Mouse (Mus musculus): ENCODE measurements around the gene Gm49322. TPM values are rescaled to one million over a fixed set of nuclear protein-coding genes. Genes with fewer than 3 reads are reported as not detected.

The Gm49322 gene
- polyA plus RNA-seq, 1 experiment from 2014 or later = 3.0 TPM

DNA sequence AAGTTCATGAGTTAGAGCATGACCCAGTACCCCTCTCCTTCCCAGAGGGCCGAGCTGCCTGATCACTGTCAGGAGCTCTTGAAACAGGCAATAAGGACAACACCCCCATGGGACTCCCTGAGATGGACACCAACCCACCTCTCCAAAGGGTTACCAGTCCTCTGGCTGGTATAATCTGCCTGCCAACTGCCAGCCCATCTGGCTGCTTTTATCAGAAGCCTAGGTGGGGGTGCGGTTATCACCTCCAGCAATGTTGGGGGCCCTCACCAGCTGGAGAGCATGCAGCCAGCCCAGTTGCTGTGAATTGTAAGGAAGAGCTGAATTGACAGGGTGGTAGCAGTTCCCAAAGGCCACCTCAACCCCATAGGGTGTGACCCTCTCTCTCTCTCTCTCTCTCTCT is 33.3 kb upstream of the Gm49322 start:
- H3K36me3 ChIP-seq = peaks cover 31% of the 10 kb centered on the region
- H3K4me3 ChIP-seq = peak overlapping the region; percentile 91
- no peaks in the 10 kb centered on the region for H3K9me3 ChIP-seq (replicated peaks)
- peak overlapping the region; percentile 99 for H3K27ac ChIP-seq
- ATAC-seq = peak; percentile 71
- 24% methylated on average over 2 of the region's 2 CpGs for WGBS (ENCODE audit: insufficient replicate concordance)
- peaks cover 85% of the 10 kb centered on the region for H3K4me1 ChIP-seq
- peak overlapping the region; percentile 96 for H3K9ac ChIP-seq
- H3K27me3 ChIP-seq (replicated peaks) = no peaks in the 10 kb centered on the region
- peak overlapping the region; percentile 100 for H3K4me2 ChIP-seq

DNA sequence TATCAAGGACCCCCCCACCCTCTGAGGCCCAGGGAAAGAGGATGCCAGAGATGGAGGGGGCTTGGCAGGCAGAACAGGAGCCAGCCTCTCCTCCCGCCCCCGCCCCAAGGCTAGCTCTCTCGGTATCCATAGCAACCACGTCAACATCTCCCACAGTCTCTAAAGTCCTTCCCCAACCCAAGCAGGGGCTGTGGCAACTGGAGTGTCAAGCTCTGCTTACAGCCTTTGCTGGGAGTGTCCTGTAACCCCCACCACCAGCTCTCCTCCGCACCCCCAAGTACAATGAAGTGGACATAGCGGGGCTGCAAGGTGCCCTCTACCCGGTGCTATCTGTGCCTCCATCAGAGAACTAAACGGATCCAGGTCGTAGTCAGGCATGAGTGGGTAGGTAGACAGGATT is 31.9 kb upstream of the Gm49322 start:
- H3K9me3 ChIP-seq (replicated peaks) = no peaks in the 10 kb centered on the region
- peaks cover 16% of the 10 kb centered on the region for H3K36me3 ChIP-seq
- peak overlapping the region; percentile 96 for H3K9ac ChIP-seq
- H3K27ac ChIP-seq = peak overlapping the region; percentile 99
- no peaks in the 10 kb centered on the region for H3K27me3 ChIP-seq (replicated peaks)
- H3K4me3 ChIP-seq = peak overlapping the region; percentile 91
- peak overlapping the region; percentile 100 for H3K4me2 ChIP-seq
- H3K4me1 ChIP-seq = peaks cover 87% of the 10 kb centered on the region
- 57% methylated on average over 9 of the region's 9 CpGs for WGBS (ENCODE audit: insufficient replicate concordance)
- no peak for ATAC-seq

DNA sequence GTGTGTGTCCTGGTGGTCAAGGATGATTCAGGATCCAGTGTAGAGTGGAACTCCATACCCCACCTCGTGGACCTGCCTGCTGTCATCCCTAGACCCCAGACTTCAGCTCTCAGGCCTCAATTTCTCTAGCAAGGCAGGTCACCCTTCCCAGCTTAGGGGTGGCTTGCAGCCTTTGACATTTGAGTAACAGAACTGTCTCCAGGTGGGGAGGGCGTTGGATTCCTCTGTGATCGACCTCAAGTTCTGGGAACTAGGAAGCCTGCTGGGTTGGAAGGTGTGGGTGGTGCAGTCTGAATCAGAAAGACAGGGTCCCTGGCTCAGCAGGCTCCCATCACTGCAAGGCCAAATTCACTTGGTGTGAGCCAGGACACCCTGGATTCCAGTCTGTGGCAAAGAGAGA is 30.9 kb upstream of the Gm49322 start:
- H3K27me3 ChIP-seq (replicated peaks) = no peaks in the 10 kb centered on the region
- no peak for ATAC-seq
- 62% methylated on average over 3 of the region's 3 CpGs for WGBS (ENCODE audit: insufficient replicate concordance)
- H3K4me2 ChIP-seq = peak overlapping the region; percentile 100
- H3K27ac ChIP-seq = peak overlapping the region; percentile 99
- H3K9me3 ChIP-seq (replicated peaks) = no peaks in the 10 kb centered on the region
- peaks cover 88% of the 10 kb centered on the region for H3K4me1 ChIP-seq
- peak overlapping the region; percentile 96 for H3K9ac ChIP-seq
- H3K36me3 ChIP-seq = peaks cover 12% of the 10 kb centered on the region
- peak overlapping the region; percentile 91 for H3K4me3 ChIP-seq

DNA sequence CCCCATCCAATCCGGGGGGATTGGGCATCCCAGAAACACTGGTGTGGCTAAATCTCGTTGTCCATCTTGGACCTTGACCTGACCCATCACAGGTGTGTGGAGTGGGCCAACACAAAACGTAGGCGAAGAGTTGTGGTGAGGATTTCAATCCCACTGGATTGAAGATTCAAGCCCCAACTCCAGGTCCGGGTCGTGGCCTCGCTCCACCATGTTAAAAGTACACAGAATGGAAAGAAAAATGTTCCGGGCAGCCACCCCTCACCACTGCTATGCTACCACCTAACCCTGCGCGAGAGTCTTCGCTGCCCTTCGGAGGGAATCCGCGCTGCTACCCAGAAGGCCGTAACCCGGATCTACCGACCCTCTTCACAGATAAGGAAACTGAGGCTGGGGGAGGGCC is 29.9 kb upstream of the Gm49322 start:
- WGBS (ENCODE audit: insufficient replicate concordance) = 5% methylated on average over 17 of the region's 17 CpGs

DNA sequence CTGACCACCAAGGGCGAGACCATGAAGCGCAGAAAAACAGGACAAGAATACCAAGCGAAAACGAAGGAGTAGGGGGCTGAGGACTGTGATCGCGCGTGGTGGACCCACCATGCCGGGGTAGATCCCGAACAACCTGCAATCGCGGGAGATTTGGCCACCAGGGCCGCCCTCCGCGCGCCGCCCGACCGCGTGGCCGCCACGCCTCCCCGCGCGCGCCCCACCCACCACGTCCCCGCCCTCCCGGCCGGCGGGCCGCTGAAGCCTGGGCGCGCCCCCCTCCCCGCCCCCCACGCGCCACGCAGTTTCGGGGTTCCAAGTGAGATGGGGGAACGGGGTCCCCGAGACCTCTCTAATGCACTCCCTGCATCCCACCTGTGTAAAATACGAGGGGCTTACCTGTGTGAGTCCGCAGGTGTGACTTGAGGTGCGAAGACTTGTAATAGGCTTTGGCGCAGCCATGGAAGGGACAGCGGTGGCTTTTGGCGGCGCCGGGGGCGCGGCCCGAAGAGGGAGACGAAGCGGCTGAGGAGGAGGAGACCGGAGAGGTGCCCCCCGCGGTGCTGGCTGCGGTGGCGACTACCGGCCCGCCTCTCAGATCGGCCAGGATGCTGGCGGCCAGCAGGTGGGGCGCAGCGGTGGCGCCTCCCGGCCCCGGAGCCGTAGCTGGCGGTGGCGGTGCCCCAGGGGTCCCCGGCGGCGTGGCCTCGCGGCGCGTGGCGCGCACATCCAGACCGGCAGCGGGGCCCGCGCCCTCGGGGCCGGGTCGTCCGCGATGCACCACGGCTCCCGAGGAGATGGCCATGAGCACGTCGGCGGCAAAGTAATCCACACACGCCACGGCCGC is 29.2 kb upstream of the Gm49322 start:
- ATAC-seq = no peak
- Histone ChIP-seq H3K27ac (peak overlapping the region; percentile 99), H3K4me1 (peaks cover 74% of the 10 kb centered on the region), H3K4me2 (peak overlapping the region; percentile 100), H3K36me3 (peaks cover 20% of the 10 kb centered on the region), H3K4me3 (peak overlapping the region; percentile 91), H3K27me3 (replicated peaks) (no peaks in the 10 kb centered on the region), H3K9me3 (replicated peaks) (no peaks in the 10 kb centered on the region), H3K9ac (peak overlapping the region; percentile 96)
- under 1% methylated on average over 93 of the region's 96 CpGs for WGBS (ENCODE audit: insufficient replicate concordance)

More for the DNA sequence above, 29.9 kb upstream of the Gm49322 start:
- Histone ChIP-seq H3K4me3 (peak overlapping the region; percentile 91), H3K9me3 (replicated peaks) (no peaks in the 10 kb centered on the region), H3K27me3 (replicated peaks) (no peaks in the 10 kb centered on the region), H3K4me2 (peak overlapping the region; percentile 100), H3K9ac (peak overlapping the region; percentile 96), H3K27ac (peak overlapping the region; percentile 99), H3K4me1 (peaks cover 81% of the 10 kb centered on the region), H3K36me3 (peaks cover 14% of the 10 kb centered on the region)
- no peak for ATAC-seq

DNA sequence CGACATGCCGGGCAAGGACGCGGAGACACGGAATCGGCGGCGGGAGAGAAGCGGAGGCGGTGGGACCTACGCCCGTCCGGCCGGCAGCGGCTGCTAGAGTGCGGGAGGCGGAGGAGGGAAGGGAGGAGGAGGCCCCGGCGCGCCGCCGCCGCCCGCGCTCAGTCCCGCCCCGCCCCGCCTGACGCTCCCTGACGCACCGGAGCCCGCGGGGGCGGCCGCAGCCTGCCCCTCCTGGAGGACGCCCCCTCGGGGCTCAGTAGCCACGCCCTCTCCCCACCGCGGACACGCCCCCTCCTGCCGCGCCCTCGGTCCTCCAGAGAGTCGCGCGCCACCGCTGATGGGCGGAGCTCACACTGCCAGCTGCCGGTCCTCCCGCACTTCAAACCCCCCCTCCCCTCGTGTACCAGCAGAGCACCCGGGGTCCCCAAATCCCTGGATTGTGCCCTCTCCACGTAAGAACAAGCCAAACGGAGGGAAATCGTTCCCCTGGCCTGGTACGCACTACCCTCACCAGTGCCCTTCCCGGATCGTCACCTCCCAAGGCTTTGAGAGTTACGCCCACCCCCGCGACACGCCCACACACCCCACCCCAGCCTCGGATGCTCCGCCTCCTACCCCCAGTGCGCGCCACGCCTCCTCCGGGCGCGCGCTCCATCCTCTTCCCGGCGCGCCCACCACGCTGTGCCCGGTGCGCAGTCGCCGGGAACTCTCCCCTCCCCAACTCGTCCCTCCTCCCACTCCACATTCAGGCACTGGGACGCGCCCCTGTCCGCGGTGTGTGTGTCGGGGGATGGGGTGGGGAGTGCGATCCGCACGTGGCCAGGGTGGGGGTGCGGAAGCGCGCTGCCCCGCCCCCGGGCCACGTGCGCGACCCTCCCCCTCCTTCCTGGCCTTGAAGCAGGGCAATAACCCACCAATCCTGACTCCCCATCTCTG is 28.4 kb upstream of the Gm49322 start, which contains the start of gene Klf16:
Gene Klf16, minus strand, starts transcription at position 127 of the 936 bp plus-strand sequence.
- peak; percentile 76 for ATAC-seq
- Histone ChIP-seq H3K9me3 (replicated peaks) (no peaks in the 10 kb centered on the region), H3K4me1 (peaks cover 66% of the 10 kb centered on the region)

DNA sequence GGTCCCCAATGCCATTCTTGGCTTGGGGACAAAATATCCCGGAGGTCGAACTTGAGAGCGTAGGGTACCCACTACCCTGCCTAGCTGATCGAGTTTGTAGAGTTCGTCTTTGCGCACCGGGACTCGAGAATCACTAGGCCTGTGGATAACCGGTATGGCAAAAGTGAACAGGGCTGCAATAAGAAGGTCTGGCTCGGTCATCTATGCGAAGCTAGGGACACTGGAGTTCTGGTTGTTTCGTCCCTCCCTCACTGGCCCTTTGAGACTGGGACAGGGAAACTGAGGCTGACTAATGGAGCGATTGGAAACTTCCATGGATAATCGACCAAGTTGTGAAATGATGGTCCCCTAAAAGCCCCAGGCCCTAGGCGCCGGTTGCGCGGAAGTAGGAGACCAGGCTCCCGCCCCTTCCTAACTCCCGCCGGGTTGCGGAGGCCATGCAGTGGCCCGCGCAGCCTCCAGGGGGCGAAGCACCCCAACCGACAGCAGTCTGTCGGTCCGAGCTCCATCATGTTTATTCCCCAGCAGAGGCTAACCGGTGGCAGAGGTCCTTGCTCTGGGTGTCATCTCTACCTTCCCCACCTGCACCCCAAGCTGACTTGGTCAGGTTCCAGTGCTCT is 27.6 kb upstream of the Gm49322 start:
- Histone ChIP-seq H3K9me3 (replicated peaks) (no peaks in the 10 kb centered on the region), H3K27ac (peak overlapping the region; percentile 99), H3K4me1 (peaks cover 59% of the 10 kb centered on the region), H3K36me3 (peaks cover 34% of the 10 kb centered on the region), H3K9ac (peak overlapping the region; percentile 96), H3K4me3 (peak overlapping the region; percentile 91), H3K4me2 (peak overlapping the region; percentile 100), H3K27me3 (replicated peaks) (no peaks in the 10 kb centered on the region)
- WGBS (ENCODE audit: insufficient replicate concordance) = under 1% methylated on average over 29 of the region's 29 CpGs
- peak; percentile 61 for ATAC-seq

More for the DNA sequence above, 28.4 kb upstream of the Gm49322 start, which contains the start of gene Klf16:
- Histone ChIP-seq H3K4me3 (peak within 1 kb of the TSS; percentile 91), H3K27me3 (replicated peaks) (no peaks in the 10 kb centered on the region), H3K9ac (peak within 1 kb of the TSS; percentile 96), H3K27ac (peak within 1 kb of the TSS; percentile 99), H3K4me2 (peak within 1 kb of the TSS; percentile 100), H3K36me3 (peaks cover 28% of the 10 kb centered on the region)
- WGBS (ENCODE audit: insufficient replicate concordance) = under 1% methylated on average over 62 of the region's 97 CpGs

DNA sequence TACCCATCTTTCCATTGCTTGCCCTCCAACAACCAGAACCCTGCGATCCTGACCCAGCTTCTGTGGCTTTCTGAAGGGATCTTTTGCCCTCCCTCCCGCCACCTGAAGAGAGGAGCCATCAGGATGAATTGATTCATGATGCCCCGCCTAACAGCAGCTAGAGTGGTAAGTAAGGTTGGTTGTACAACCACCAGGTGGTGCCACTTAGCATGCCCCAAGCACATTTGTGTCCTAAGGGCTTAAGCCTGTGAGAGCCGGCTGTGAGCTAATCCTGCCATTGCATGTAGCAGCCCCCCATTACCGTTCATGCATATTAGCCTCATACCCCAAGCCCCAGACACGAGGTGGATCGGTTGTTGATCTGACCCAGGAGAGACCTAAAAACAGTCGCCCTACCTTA is 26.9 kb upstream of the Gm49322 start:
- Histone ChIP-seq H3K4me2 (peak overlapping the region; percentile 100), H3K9ac (peak overlapping the region; percentile 96), H3K4me3 (peak overlapping the region; percentile 91), H3K9me3 (replicated peaks) (no peaks in the 10 kb centered on the region), H3K27ac (peak overlapping the region; percentile 99), H3K27me3 (replicated peaks) (no peaks in the 10 kb centered on the region), H3K4me1 (peaks cover 59% of the 10 kb centered on the region), H3K36me3 (peaks cover 40% of the 10 kb centered on the region)
- WGBS (ENCODE audit: insufficient replicate concordance) = 11% methylated on average over 8 of the region's 8 CpGs
- peak; percentile 50 for ATAC-seq

DNA sequence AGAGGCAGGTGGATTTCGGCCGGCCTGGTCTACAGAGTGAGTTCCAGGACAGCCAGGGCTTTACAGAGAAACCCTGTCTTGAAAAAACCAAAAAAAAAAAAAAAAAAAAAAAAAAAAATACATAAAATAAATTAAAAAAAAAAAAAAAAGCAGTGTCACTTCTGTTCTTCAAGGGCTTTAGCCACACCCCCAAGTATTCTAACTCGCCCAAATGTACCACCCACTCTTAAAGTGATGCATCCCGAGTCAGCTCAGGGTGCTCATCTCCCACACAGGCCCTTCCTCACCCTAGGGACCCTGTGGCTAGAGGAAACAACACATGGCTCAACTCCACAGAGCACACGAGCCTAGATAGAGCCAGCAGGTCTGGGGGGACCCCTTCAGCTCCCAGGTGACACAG is 22.8 kb upstream of the Gm49322 start:
- peaks cover 60% of the 10 kb centered on the region for H3K36me3 ChIP-seq
- no peak overlapping the region for H3K9ac ChIP-seq
- H3K27me3 ChIP-seq (replicated peaks) = no peaks in the 10 kb centered on the region
- no peak for ATAC-seq
- no peaks in the 10 kb centered on the region for H3K9me3 ChIP-seq (replicated peaks)
- H3K4me3 ChIP-seq = no peak overlapping the region
- peaks cover 62% of the 10 kb centered on the region for H3K4me1 ChIP-seq
- no peak overlapping the region for H3K4me2 ChIP-seq
- peak overlapping the region; percentile 45; the same call in 1 of the 2 replicates for H3K27ac ChIP-seq
- WGBS (ENCODE audit: insufficient replicate concordance) = 65% methylated on average over 5 of the region's 5 CpGs

DNA sequence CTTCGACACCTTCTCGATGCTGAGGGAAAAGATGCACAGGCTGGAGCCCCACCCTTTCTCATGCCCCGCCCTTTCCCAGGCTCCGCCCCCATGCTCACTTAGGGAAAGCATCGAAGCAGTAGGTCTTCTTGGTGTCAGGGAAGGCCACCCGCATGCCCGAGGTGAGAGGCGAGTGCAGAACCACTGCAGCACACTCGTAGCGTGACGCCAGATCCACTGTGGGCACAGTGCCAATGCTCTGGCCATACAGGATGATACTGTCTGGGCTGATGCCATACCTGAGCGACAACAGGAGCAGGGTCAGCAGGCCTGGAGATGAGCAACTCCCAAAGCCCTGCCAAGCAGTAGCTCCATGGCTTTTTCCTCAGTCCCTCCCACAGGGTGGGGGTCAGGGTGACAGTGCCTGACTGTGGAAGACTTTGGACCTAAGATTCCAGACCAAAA is 21.8 kb upstream of the Gm49322 start:
- H3K4me3 ChIP-seq = no peak overlapping the region
- peaks cover 60% of the 10 kb centered on the region for H3K36me3 ChIP-seq
- H3K27ac ChIP-seq = peak overlapping the region; percentile 36; the same call in 1 of the 2 replicates
- no peaks in the 10 kb centered on the region for H3K9me3 ChIP-seq (replicated peaks)
- 66% methylated on average over 12 of the region's 12 CpGs for WGBS (ENCODE audit: insufficient replicate concordance)
- H3K4me2 ChIP-seq = no peak overlapping the region; the same call in 1 of the 2 replicates
- H3K4me1 ChIP-seq = peaks cover 63% of the 10 kb centered on the region
- H3K9ac ChIP-seq = no peak overlapping the region
- ATAC-seq = peak; percentile 11; the same call in 1 of the 2 replicates
- no peaks in the 10 kb centered on the region for H3K27me3 ChIP-seq (replicated peaks)
